Mouse (Mus musculus) kidney, adult 2 months (tissue): Measurements from ENCODE around the gene 5730522E02Rik.

ENCODE experiments used
- CTCF ChIP-seq: fragments of 200-500 bp; conservative IDR thresholded peaks from 2 replicates; pipeline ENCODE4 v1.5.1; 2011; ENCODE audit warnings: low read depth, mild to moderate bottlenecking, control low read depth, low read length, moderate library complexity, mixed read lengths; ENCODE audit not compliant: insufficient read depth, insufficient read length
- POLR2A ChIP-seq: fragments of 200-500 bp; IDR thresholded peaks from one replicate; pipeline ENCODE4 v1.6.1; 2011; ENCODE audit warnings: low read depth, low read length, control low read depth

- TF ChIP-seq CTCF = no peak
- TF ChIP-seq POLR2A = no peak
Measured at GRCm38 (mm10) chr11:26209811-26210581, 567 bp downstream of the 5730522E02Rik start.
